Mouse (Mus musculus) olfactory bulb, adult 2 months (tissue): ENCODE measurements around the gene Sdhb. TPM values are rescaled to one million over a fixed set of nuclear protein-coding genes. Genes with fewer than 3 reads are reported as not detected.
A peak's percentile ranks its signal among the peaks of the same experiment; 100 is the strongest.

Experiments
- H3K27ac ChIP-seq: fragments of 200-500 bp; 2 replicates; pipeline ENCODE4 v1.5.1; 2012; ENCODE audit warnings: low read depth, low read length; ENCODE audit not compliant: insufficient read depth
- H3K4me1 ChIP-seq: fragments of 200-500 bp; 2 replicates; pipeline ENCODE4 v1.6.1; 2012; ENCODE audit warnings: low read length; ENCODE audit not compliant: control insufficient read depth, insufficient read depth
- H3K4me3 ChIP-seq: fragments of 200-500 bp; 2 replicates; pipeline ENCODE4 v1.5.1; 2012; ENCODE audit warnings: mild to moderate bottlenecking, low read depth, low read length, moderate library complexity; ENCODE audit not compliant: insufficient read depth
- CTCF ChIP-seq: fragments of 200-500 bp; IDR thresholded peaks from 2 replicates; pipeline ENCODE4 v1.5.1; 2012; ENCODE audit warnings: low read depth, mild to moderate bottlenecking, low read length, moderate library complexity; ENCODE audit not compliant: insufficient read depth
- POLR2A ChIP-seq: fragments of 200-500 bp; IDR thresholded peaks from 2 replicates; pipeline ENCODE4 v1.6.1; 2012; ENCODE audit warnings: mild to moderate bottlenecking, low read depth, low read length, moderate library complexity; ENCODE audit not compliant: insufficient read depth
- WGBS: fragments of 180-500 bp; shearing (Covaris S2); methylation state at CpG from one replicate; pipeline ENCODE4 v1.1.7; 2018; 5-methylcytosine and 5-hydroxymethylcytosine counted together
- polyA plus RNA-seq: library from polyadenylated mRNA; stranded (reverse); fragments of >200 nt; gene quantifications from 2 replicates; pipeline ENCODE4 v1.2.4, GENCODE M21; 2012; ENCODE audit warnings: low replicate concordance; ENCODE audit not compliant: missing spikeins, insufficient read depth, insufficient read length

The Sdhb gene
- polyA plus RNA-seq, 1 experiment: not detected

DNA sequence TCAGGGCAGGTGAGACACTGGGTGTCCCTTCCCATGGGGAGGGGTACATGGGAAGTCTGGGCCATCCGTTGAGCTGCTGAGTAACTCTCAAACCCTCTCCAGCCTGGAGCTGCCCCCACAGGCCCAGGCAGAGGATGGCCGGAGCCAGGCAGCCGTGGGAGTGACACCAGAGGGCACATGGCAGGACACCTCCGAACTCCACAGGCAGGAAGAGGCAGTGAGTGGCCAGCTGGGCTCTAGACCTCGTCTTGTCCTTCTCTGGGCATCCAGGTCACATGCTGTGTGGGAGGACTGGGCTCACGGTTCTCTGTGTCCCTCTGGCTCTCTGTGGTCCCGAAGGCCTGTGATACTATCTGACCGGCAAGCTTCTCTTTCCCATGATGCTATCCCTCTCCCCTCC lies 32.8 kb downstream of the Sdhb start:
- no peak for TF ChIP-seq POLR2A
- no peak for TF ChIP-seq CTCF
- no peak overlapping the region for H3K4me3 ChIP-seq
- no peak overlapping the region for H3K27ac ChIP-seq
- WGBS: 83% methylated on average over 8 of the region's 8 CpGs
- peaks cover 9% of the 10 kb centered on the region for H3K4me1 ChIP-seq

DNA sequence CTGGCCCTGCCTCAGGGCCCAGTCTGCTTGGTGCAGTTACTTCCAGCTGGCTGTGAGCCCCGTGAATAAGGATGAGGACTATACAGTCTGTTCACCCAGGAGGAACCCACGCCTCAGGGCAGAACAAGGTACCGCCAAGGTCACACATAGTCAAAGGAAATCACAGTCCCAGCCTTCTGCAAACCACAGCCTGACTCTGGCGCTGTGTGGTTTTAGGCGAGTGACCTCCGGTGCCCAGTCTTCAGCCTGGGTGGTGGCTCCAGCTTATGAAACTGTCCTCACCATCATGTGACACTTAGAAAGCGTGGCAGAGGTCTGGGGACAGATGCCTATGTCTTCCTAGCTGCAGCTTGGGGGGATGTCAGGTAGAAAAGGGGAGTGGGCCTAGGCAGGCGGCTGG lies 34.8 kb downstream of the Sdhb start:
- no peaks in the 10 kb centered on the region for H3K4me1 ChIP-seq
- no peak overlapping the region for H3K27ac ChIP-seq
- WGBS: 88% methylated on average over 8 of the region's 8 CpGs
- no peak for TF ChIP-seq POLR2A
- TF ChIP-seq CTCF: no peak
- H3K4me3 ChIP-seq: no peak overlapping the region

DNA sequence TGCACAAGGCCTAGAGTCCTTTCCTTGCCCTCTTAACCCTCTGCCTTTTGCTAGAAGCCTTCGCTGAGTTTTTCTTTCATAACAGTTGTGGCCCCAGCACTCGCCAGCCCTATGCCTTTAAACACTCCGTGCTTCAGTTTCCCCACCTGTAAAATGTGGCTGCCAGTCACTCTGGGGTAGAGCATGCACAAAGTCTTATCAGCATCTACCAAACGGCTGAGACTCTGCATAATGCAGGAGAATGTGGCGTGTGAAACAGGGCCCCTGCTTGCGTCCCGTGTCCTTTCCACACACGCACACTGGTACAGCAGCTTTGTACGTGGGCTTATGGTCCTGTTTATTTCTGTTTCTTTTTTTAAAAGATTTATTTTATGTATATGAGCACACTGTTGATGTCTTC lies 35.8 kb downstream of the Sdhb start:
- H3K4me1 ChIP-seq: no peaks in the 10 kb centered on the region
- H3K27ac ChIP-seq: no peak overlapping the region
- WGBS: 94% methylated on average over 9 of the region's 9 CpGs
- TF ChIP-seq CTCF: no peak
- TF ChIP-seq POLR2A: no peak
- H3K4me3 ChIP-seq: no peak overlapping the region

DNA sequence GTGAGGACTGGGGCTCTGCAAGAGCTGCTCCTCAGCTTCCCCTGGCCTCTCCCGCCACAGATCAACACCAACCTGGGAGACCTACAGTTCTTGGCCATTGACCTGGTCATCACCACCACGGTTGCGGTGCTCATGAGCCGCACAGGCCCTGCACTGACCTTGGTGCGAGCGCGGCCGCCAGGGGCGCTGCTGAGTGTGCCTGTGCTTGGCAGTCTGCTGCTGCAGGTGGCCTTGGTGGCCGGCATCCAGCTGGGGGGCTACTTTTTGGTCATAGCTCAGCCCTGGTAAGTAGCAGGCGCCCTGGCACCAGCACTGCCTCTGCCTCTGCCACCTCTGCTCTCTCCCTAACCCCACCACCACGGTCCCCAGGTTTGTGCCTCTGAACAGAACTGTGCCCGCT lies 45.0 kb downstream of the Sdhb start:
- WGBS: 71% methylated on average over 13 of the region's 13 CpGs

DNA sequence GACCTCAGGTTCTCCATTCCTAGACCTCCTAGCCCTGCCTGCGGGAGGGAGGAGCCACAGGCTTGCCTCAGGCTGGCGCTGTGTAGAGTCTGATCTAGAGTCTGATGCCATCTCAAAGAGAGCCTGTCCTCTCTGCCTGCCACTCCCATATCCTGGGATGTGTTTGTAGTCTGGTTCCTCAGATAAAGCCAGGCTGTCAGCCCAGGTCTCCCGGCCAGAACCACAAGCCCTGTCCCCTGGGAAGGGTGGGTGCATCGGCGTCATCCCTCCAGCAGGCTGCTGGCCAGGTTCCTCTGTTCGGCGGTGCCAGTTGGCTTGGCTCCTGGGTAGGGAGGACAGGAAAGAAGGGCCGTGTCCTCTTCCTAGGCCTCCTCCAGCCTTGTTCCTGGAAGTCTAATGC lies 47.0 kb downstream of the Sdhb start:
- H3K4me1 ChIP-seq: peaks cover 26% of the 10 kb centered on the region
- no peak overlapping the region for H3K4me3 ChIP-seq
- no peak overlapping the region for H3K27ac ChIP-seq
- TF ChIP-seq CTCF: no peak
- no peak for TF ChIP-seq POLR2A
- 43% methylated on average over 8 of the region's 8 CpGs for WGBS

More for the DNA sequence above, 45.0 kb downstream of the Sdhb start:
- H3K4me3 ChIP-seq: no peak overlapping the region
- H3K27ac ChIP-seq: no peak overlapping the region
- TF ChIP-seq POLR2A (no peak), CTCF (no peak)
- peaks cover 9% of the 10 kb centered on the region for H3K4me1 ChIP-seq

DNA sequence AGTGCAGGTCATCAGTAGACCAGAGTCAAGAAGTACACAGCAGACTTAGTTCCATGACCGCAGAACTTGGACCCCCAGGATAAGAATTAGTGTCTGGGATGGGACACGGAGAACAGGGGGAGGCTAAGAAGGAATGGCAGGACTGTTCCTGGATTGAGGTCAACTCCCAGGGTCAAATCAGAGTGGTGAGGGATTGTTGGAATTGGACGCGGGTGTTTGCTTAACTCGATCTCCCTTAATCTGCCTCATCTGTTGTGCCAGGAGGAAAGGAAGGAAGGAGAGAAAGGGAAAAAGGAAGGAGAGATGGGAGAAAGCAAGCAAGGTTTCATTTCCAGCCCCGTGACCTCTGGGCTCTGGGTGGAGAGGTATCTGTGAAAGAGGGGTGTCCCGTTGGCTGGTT lies 49.1 kb downstream of the Sdhb start, which contains the start of gene Mfap2:
Gene Mfap2, plus strand, starts transcription at position 301 of the 400 bp plus-strand sequence.
- no peak within 1 kb of the TSS for H3K27ac ChIP-seq
- H3K4me1 ChIP-seq: peaks cover 26% of the 10 kb centered on the region
- peak within 1 kb of the TSS; percentile 49 for H3K4me3 ChIP-seq
- 23% methylated on average over 7 of the region's 7 CpGs for WGBS
- no peak for TF ChIP-seq CTCF

DNA sequence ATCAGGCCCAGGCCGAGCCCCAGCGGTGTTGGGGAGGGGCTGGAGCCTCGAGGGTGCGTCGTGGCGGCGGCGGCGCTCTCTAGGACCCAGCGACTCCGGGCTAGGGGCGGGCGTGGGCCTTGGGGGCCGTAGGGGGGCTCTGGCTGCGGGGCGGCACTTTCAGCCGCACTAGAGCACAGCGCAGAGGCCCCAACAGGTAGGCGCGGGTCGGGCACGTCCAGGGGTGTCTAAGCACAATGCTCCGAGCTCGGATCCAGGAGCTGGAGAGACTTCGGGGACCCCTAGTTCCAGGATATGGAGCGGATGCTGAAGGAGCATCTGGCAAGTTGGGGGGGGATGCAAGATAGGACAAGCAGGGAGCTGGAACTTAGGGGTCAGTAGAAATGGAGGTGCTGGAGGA lies 49.5 kb downstream of the Sdhb start:
- WGBS: under 1% methylated on average over 26 of the region's 26 CpGs
- Histone ChIP-seq H3K4me1 (peaks cover 26% of the 10 kb centered on the region), H3K4me3 (peak overlapping the region; percentile 49), H3K27ac (no peak overlapping the region)
- no peak for TF ChIP-seq CTCF

DNA sequence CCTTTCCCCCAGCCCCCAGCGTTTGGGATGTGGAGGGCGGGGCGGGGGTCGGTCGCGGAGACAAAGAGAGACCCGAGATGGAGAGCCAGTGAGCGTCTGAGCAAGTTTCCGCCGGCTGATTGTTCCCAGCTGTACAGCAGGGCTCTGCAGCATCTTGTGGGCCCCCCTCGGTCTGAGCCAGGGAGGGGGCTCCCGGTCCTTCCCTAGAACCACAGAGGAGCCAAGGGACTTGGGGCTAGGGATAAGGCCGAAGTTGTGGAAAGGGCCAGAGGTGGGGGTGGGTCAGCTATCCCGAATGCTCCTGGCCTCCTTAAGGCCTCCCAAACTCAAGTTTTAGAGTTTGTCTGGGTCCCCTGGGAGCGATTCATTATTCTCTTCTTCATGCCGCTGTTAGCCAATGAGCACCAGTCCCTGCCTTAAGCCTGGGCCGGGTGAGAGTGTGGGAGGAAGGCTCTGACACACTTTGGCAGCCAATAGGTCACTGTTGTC lies 50.0 kb downstream of the Sdhb start:
- H3K27ac ChIP-seq: no peak overlapping the region
- no peak for TF ChIP-seq CTCF
- no peak for TF ChIP-seq POLR2A
- WGBS: 5% methylated on average over 17 of the region's 17 CpGs
- H3K4me1 ChIP-seq: peaks cover 26% of the 10 kb centered on the region
- H3K4me3 ChIP-seq: peak overlapping the region; percentile 49

DNA sequence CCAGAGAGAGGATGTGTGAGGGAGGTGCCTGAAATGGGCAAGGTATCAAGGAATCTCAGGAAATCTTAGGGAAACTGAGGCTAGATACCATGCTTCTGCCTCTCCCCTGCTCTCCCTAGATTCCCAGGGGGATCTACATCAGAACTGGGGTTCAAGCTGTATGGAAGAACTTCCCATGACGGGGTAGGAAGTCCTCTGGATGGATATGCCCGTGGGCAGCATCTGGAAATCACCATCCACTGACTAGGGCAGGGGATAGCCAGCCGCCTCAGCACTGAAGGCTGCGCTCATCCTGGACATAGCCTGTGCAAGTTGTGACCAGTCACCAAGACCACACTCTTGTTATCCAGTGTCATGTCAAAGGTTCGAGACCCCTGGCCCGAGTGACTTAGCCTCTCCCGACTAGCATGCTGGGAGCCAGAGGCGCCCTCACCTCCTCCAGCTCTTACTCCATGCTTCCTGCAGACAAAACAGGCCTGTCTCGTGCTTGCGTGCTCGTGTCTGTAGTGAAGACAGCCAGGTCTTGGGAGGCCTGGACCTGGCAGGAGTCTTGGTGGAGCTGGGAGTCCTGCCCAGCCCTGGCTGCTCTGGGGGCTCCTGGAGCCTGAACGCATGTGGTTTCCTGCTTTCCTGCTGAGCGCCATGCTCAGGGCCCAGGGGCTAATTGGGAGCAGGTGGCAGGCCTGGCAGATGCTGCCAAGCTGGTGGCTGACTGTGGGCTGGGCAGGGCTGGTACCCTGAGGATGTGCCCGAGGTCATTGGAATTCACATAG lies 50.7 kb downstream of the Sdhb start:
- 44% methylated on average over 14 of the region's 14 CpGs for WGBS
- no peak for TF ChIP-seq CTCF
- TF ChIP-seq POLR2A: no peak
- Histone ChIP-seq H3K4me3 (peak overlapping the region; percentile 49), H3K4me1 (peaks cover 31% of the 10 kb centered on the region), H3K27ac (0 out of 2 replicates have a peak overlapping the region, but pooled peaks have one; percentile 6)
